Mouse (Mus musculus): ENCODE measurements at regions not wholly inside any gene's neighbourhood (a gene's known extent, or its start where the extent isn't known, plus 50 kb on each side); places are given as distances from the start of the nearest gene placed in this dataset.

GRCm38 (mm10) chr10:126429502-126429901 is 463.5 kb downstream of the Lrig3 start:
- 79% methylated on average over 1 of the region's 1 CpGs for WGBS

GRCm38 (mm10) chr10:126422066-126422465 is 456.1 kb downstream of the Lrig3 start:
- no peak for ATAC-seq (ENCODE audit: insufficient read depth, low FRiP score, low TSS enrichment)
- H3K4me3 ChIP-seq (ENCODE audit: low read depth, low read length) = no peak overlapping the region
- H3K4me1 ChIP-seq (ENCODE audit: control insufficient read depth, insufficient read depth, low read length) = no peaks in the 10 kb centered on the region
- WGBS = 84% methylated on average over 6 of the region's 6 CpGs
- H3K4me2 ChIP-seq (ENCODE audit: low read depth) = no peak overlapping the region
- DNase-seq (ENCODE audit: low spot score) = no peak
- no peaks in the 10 kb centered on the region for H3K36me3 ChIP-seq (ENCODE audit: control insufficient read depth, insufficient read depth, low read length)
- no peaks in the 10 kb centered on the region for H3K27me3 ChIP-seq (ENCODE audit: control insufficient read depth, insufficient read depth, low read length)
- no peak overlapping the region for H3K27ac ChIP-seq (ENCODE audit: low read depth, low read length)
- no peaks in the 10 kb centered on the region for H3K9me3 ChIP-seq (ENCODE audit: control insufficient read depth, low read length)
- no peak overlapping the region for H3K9ac ChIP-seq (ENCODE audit: low read length)

More at GRCm38 (mm10) chr10:126429502-126429901, 463.5 kb downstream of the Lrig3 start:
- Histone ChIP-seq H3K27ac (ENCODE audit: low read depth, low read length) (no peak overlapping the region), H3K9ac (ENCODE audit: low read length) (no peak overlapping the region), H3K4me3 (ENCODE audit: low read depth, low read length) (no peak overlapping the region), H3K27me3 (ENCODE audit: control insufficient read depth, insufficient read depth, low read length) (no peaks in the 10 kb centered on the region), H3K4me1 (ENCODE audit: control insufficient read depth, insufficient read depth, low read length) (no peaks in the 10 kb centered on the region), H3K9me3 (ENCODE audit: control insufficient read depth, low read length) (no peaks in the 10 kb centered on the region), H3K4me2 (ENCODE audit: low read depth) (no peak overlapping the region), H3K36me3 (ENCODE audit: control insufficient read depth, insufficient read depth, low read length) (no peaks in the 10 kb centered on the region)
- ATAC-seq (ENCODE audit: insufficient read depth, low FRiP score, low TSS enrichment) (no peak), DNase-seq (ENCODE audit: low spot score) (no peak)

- H3K27ac ChIP-seq (ENCODE audit: low read depth, low read length) = no peak overlapping the region
- H3K9ac ChIP-seq (ENCODE audit: low read length) = no peak overlapping the region
- no peaks in the 10 kb centered on the region for H3K4me1 ChIP-seq (ENCODE audit: control insufficient read depth, insufficient read depth, low read length)
- H3K36me3 ChIP-seq (ENCODE audit: control insufficient read depth, insufficient read depth, low read length) = no peaks in the 10 kb centered on the region
- H3K4me3 ChIP-seq (ENCODE audit: low read depth, low read length) = no peak overlapping the region
- ATAC-seq (ENCODE audit: insufficient read depth, low FRiP score, low TSS enrichment) = no peak
- no peaks in the 10 kb centered on the region for H3K9me3 ChIP-seq (ENCODE audit: control insufficient read depth, low read length)
- H3K4me2 ChIP-seq (ENCODE audit: low read depth) = no peak overlapping the region
- no peak for DNase-seq (ENCODE audit: low spot score)
- H3K27me3 ChIP-seq (ENCODE audit: control insufficient read depth, insufficient read depth, low read length) = no peaks in the 10 kb centered on the region
- 81% methylated on average over 7 of the region's 7 CpGs for WGBS
These were observed 447.8 kb downstream of the Lrig3 start for GRCm38 (mm10) chr10:126413786-126414185.

GRCm38 (mm10) chr10:126392235-126392634 is 426.3 kb downstream of the Lrig3 start:
- Histone ChIP-seq H3K36me3 (ENCODE audit: control insufficient read depth, insufficient read depth, low read length) (no peaks in the 10 kb centered on the region), H3K4me1 (ENCODE audit: control insufficient read depth, insufficient read depth, low read length) (no peaks in the 10 kb centered on the region), H3K4me2 (ENCODE audit: low read depth) (no peak overlapping the region), H3K27ac (ENCODE audit: low read depth, low read length) (no peak overlapping the region), H3K27me3 (ENCODE audit: control insufficient read depth, insufficient read depth, low read length) (no peaks in the 10 kb centered on the region), H3K9me3 (ENCODE audit: control insufficient read depth, low read length) (no peaks in the 10 kb centered on the region), H3K4me3 (ENCODE audit: low read depth, low read length) (no peak overlapping the region), H3K9ac (ENCODE audit: low read length) (no peak overlapping the region)
- ATAC-seq (ENCODE audit: insufficient read depth, low FRiP score, low TSS enrichment) = no peak
- no peak for DNase-seq (ENCODE audit: low spot score)
- WGBS = 82% methylated on average over 2 of the region's 3 CpGs

- no peak overlapping the region for H3K4me3 ChIP-seq (ENCODE audit: low read depth, low read length)
- no peaks in the 10 kb centered on the region for H3K9me3 ChIP-seq (ENCODE audit: control insufficient read depth, low read length)
- no peak overlapping the region for H3K27ac ChIP-seq (ENCODE audit: low read depth, low read length)
- no peaks in the 10 kb centered on the region for H3K27me3 ChIP-seq (ENCODE audit: control insufficient read depth, insufficient read depth, low read length)
- ATAC-seq (ENCODE audit: insufficient read depth, low FRiP score, low TSS enrichment) (no peak), DNase-seq (ENCODE audit: low spot score) (no peak)
- H3K4me2 ChIP-seq (ENCODE audit: low read depth) = no peak overlapping the region
- no peak overlapping the region for H3K9ac ChIP-seq (ENCODE audit: low read length)
- H3K4me1 ChIP-seq (ENCODE audit: control insufficient read depth, insufficient read depth, low read length) = no peaks in the 10 kb centered on the region
- 91% methylated on average over 6 of the region's 6 CpGs for WGBS
- no peaks in the 10 kb centered on the region for H3K36me3 ChIP-seq (ENCODE audit: control insufficient read depth, insufficient read depth, low read length)
These were observed 425.8 kb downstream of the Lrig3 start for GRCm38 (mm10) chr10:126391770-126392169.

GRCm38 (mm10) chr10:126386430-126386829 is 420.5 kb downstream of the Lrig3 start:
- no peaks in the 10 kb centered on the region for H3K27me3 ChIP-seq (ENCODE audit: control insufficient read depth, insufficient read depth, low read length)
- WGBS = 80% methylated on average over 3 of the region's 3 CpGs
- DNase-seq (ENCODE audit: low spot score) = no peak
- H3K36me3 ChIP-seq (ENCODE audit: control insufficient read depth, insufficient read depth, low read length) = no peaks in the 10 kb centered on the region
- no peak overlapping the region for H3K4me3 ChIP-seq (ENCODE audit: low read depth, low read length)
- H3K27ac ChIP-seq (ENCODE audit: low read depth, low read length) = no peak overlapping the region
- ATAC-seq (ENCODE audit: insufficient read depth, low FRiP score, low TSS enrichment) = no peak
- no peaks in the 10 kb centered on the region for H3K4me1 ChIP-seq (ENCODE audit: control insufficient read depth, insufficient read depth, low read length)
- H3K4me2 ChIP-seq (ENCODE audit: low read depth) = no peak overlapping the region
- H3K9ac ChIP-seq (ENCODE audit: low read length) = no peak overlapping the region
- H3K9me3 ChIP-seq (ENCODE audit: control insufficient read depth, low read length) = no peaks in the 10 kb centered on the region

GRCm38 (mm10) chr10:126385644-126386043 is 419.7 kb downstream of the Lrig3 start:
- ATAC-seq (ENCODE audit: insufficient read depth, low FRiP score, low TSS enrichment) (no peak), DNase-seq (ENCODE audit: low spot score) (no peak)
- H3K9ac ChIP-seq (ENCODE audit: low read length) = no peak overlapping the region
- WGBS = 88% methylated on average over 6 of the region's 6 CpGs
- H3K4me3 ChIP-seq (ENCODE audit: low read depth, low read length) = no peak overlapping the region
- no peak overlapping the region for H3K27ac ChIP-seq (ENCODE audit: low read depth, low read length)
- no peaks in the 10 kb centered on the region for H3K9me3 ChIP-seq (ENCODE audit: control insufficient read depth, low read length)
- H3K27me3 ChIP-seq (ENCODE audit: control insufficient read depth, insufficient read depth, low read length) = no peaks in the 10 kb centered on the region
- no peaks in the 10 kb centered on the region for H3K36me3 ChIP-seq (ENCODE audit: control insufficient read depth, insufficient read depth, low read length)
- H3K4me2 ChIP-seq (ENCODE audit: low read depth) = no peak overlapping the region
- H3K4me1 ChIP-seq (ENCODE audit: control insufficient read depth, insufficient read depth, low read length) = no peaks in the 10 kb centered on the region

- Histone ChIP-seq H3K27me3 (ENCODE audit: control insufficient read depth, insufficient read depth, low read length) (no peaks in the 10 kb centered on the region), H3K4me1 (ENCODE audit: control insufficient read depth, insufficient read depth, low read length) (no peaks in the 10 kb centered on the region), H3K9ac (ENCODE audit: low read length) (no peak overlapping the region), H3K36me3 (ENCODE audit: control insufficient read depth, insufficient read depth, low read length) (no peaks in the 10 kb centered on the region), H3K4me2 (ENCODE audit: low read depth) (no peak overlapping the region), H3K9me3 (ENCODE audit: control insufficient read depth, low read length) (no peaks in the 10 kb centered on the region), H3K4me3 (ENCODE audit: low read depth, low read length) (no peak overlapping the region), H3K27ac (ENCODE audit: low read depth, low read length) (no peak overlapping the region)
- DNase-seq (ENCODE audit: low spot score) (no peak), ATAC-seq (ENCODE audit: insufficient read depth, low FRiP score, low TSS enrichment) (no peak)
- WGBS = 74% methylated on average over 2 of the region's 2 CpGs
These were observed 414.4 kb downstream of the Lrig3 start for GRCm38 (mm10) chr10:126380381-126380780.

GRCm38 (mm10) chr10:126379239-126379638 is 413.3 kb downstream of the Lrig3 start:
- no peaks in the 10 kb centered on the region for H3K36me3 ChIP-seq (ENCODE audit: control insufficient read depth, insufficient read depth, low read length)
- H3K9ac ChIP-seq (ENCODE audit: low read length) = no peak overlapping the region
- no peak overlapping the region for H3K4me2 ChIP-seq (ENCODE audit: low read depth)
- no peaks in the 10 kb centered on the region for H3K4me1 ChIP-seq (ENCODE audit: control insufficient read depth, insufficient read depth, low read length)
- no peak overlapping the region for H3K27ac ChIP-seq (ENCODE audit: low read depth, low read length)
- ATAC-seq (ENCODE audit: insufficient read depth, low FRiP score, low TSS enrichment) (no peak), DNase-seq (ENCODE audit: low spot score) (no peak)
- H3K27me3 ChIP-seq (ENCODE audit: control insufficient read depth, insufficient read depth, low read length) = no peaks in the 10 kb centered on the region
- no peaks in the 10 kb centered on the region for H3K9me3 ChIP-seq (ENCODE audit: control insufficient read depth, low read length)
- H3K4me3 ChIP-seq (ENCODE audit: low read depth, low read length) = no peak overlapping the region
- 50% methylated on average over 6 of the region's 6 CpGs for WGBS
